Mouse (Mus musculus) gastrocnemius, postnatal 14 days (tissue): ENCODE data around the gene Arl5b. TPM values are rescaled to one million over a fixed set of nuclear protein-coding genes. Genes with fewer than 3 reads are reported as not detected.

ENCODE experiments used
- DNase-seq: peaks from one replicate; pipeline ENCODE4 v3.0.0; 2021; ENCODE audit warnings: mixed read lengths
- intact Hi-C: fragments of 180-260 bp; cut with DNase I; formaldehyde crosslinking; loops from one replicate; pipeline ENCODE4 v1.15.1; 2025; ENCODE audit warnings: low total_unique reads
- total RNA-seq, 2 experiments: library from RNA; stranded (reverse); gene quantifications; 2 replicates each; pipeline ENCODE4 v1.2.3; 2021

The Arl5b gene
- total RNA-seq, 2 experiments from 2014 or later: 16.2 to 16.7 TPM

- no peak for DNase-seq
- intact Hi-C loops: no loop called here
These were observed 62.1 kb downstream of the Arl5b start for GRCm38 (mm10) chr2:15111290-15111689.

GRCm38 (mm10) chr2:15111808-15112440 is 62.7 kb downstream of the Arl5b start:
- DNase-seq: no peak
- intact Hi-C loops: no loop called here

- intact Hi-C loops: no loop called here
- no peak for DNase-seq
These were observed 63.5 kb downstream of the Arl5b start for GRCm38 (mm10) chr2:15112741-15113140.

GRCm38 (mm10) chr2:15121217-15121680 is 72.1 kb downstream of the Arl5b start:
- intact Hi-C loops: no loop called here
- DNase-seq: no peak

Other genes with a start within 250 kb of the Arl5b start
- gene Nsun6, start 5.7 kb downstream of the Arl5b start, total RNA-seq: 1 to 10 TPM; 3.2 to 4.2 TPM